Mouse (Mus musculus) B cell, adult 2 months (primary cell): ENCODE data around the gene Acer3.

Experiments
- DNase-seq, 2 experiments: peaks; one replicate each; pipeline ENCODE4 v3.0.0; 2022

The Acer3 gene

DNA sequence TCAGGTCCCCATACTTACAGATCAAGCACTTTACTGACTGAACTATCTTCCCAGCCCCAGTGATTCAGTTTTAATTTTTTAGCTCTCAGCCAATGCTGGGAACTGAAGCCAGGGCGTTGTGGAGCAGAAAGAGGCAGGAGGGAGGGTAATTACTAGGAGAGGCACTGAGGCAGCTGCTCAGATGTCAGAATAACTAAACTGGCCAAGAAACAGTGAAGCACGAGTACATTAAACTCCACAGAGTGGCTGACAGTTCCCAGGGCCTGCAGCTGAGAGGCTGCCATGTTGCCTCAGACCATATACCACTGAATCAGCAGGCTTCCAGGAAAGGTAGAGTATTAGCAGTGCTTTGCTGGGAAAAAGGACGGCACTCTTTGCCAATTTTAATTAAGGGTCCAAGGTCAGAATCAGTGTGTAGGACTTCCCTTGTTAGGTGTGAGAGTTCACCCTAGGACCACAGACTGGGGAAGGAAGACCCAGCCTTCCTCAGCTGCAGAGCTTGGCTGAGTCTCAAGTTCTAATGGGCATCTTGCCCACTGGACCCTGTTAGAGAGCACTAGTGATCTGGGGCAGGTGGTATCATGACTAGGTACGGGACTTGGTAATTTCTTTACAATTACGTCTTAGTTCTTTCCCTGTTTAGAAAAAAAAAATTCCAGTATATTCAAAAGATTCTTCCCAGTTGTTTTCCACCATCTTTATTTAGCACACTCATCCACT is 11.8 kb upstream of the Acer3 start:
- DNase-seq: no peak

- no peak for DNase-seq
Measured at GRCm38 (mm10) chr7:98331932-98332331, 10.9 kb upstream of the Acer3 start.

DNA sequence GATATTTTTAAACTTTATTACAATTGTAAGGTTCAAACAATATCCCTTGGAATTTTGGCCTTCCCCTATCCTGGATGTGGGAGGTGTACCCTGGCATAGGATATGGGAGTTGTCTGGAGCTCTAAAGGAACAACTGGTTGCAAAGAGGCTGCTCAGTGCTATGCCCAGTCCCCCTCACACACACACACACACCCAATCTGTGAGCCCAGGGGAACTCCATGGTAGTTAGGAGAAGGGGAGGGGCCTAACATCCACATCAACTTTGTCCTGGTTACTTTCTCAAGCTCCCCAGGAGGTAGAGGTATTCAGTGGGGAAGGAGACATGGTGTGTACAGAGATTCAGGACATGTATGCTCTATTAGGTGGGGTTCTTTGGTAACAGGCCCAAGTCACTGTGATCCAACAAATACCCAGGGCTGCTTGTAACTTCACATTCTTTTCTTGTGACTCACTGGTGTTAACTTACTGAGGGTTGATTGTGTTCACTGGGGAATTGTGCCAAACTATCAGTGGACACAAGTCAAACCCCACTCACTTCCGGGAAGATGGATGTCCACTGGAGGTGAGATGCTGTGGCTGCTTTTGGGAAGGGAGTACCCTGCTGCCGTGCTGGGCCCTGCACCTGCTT is 9.5 kb upstream of the Acer3 start:
- DNase-seq: no peak

- DNase-seq: no peak
Measured at GRCm38 (mm10) chr7:98329651-98330374, 8.8 kb upstream of the Acer3 start.

DNA sequence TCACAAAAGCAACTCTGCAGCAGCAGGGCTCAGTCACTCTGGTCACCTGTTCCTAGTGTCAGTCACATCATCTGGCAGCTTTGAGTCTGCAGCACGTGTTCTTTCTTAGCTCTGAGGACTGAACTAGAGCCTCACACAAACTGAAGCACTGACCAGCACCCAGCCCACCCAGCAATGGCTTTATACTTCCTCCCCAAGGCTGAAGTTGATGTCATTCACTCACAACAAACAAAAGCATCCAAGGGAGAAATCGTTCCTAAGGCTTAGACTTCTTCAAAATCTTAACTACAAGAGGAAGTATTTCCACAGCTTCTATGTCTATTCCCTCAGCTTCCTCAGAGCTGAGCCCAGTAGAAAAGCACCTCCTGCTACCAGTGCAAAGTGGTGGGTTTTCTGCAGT is 7.3 kb upstream of the Acer3 start:
- no peak for DNase-seq

DNA sequence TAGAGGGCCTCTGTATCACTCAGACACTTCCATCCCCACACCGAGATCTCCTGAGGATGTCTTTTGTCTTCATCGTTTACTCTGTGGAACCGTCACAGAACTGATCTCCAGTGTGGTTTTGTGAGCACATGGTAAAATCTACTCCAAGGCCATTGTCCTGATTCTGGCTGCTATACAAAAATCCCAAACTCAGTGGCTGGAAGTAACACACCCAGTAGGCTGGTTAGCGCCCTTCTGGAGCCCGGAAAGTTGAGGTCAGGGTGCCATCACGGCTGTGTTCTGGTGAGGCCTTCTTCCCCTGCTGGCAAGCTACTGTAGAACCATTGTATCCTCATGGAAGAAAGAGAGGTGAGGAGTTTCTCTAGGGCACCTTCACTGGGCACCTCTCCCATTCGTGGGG is 5.0 kb upstream of the Acer3 start:
- no peak for DNase-seq

- no peak for DNase-seq
Measured at GRCm38 (mm10) chr7:98324228-98324627, 3.2 kb upstream of the Acer3 start.

GRCm38 (mm10) chr7:98323288-98324019 is 2.4 kb upstream of the Acer3 start:
- no peak for DNase-seq

DNA sequence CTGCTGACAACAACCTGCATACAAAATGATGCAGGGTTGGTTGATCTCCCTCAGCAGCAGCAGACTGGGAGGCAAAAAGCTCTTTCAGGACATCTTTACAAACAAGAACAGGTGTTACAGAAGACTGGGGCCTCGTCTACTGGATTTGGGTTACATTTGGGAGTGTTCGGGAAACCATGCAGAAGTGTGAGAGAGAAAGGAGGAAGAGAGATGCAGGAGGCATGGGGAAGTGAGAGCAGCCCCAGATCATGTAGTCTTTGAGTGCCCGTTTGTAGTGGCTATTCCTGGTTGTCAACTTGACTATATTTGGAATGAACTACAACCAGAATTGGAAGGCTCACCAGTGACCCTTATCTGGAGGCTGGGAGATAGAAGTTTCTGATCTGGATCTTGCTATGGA is 1.4 kb upstream of the Acer3 start:
- no peak for DNase-seq

- no peak for DNase-seq
Measured at GRCm38 (mm10) chr7:98320006-98320556, 927 bp downstream of the Acer3 start.

GRCm38 (mm10) chr7:98316568-98316967 is 4.4 kb downstream of the Acer3 start:
- no peak for DNase-seq

- no peak for DNase-seq
Measured at GRCm38 (mm10) chr7:98315087-98315486, 5.9 kb downstream of the Acer3 start.

- DNase-seq: no peak
Measured at GRCm38 (mm10) chr7:98312185-98312920, 8.7 kb downstream of the Acer3 start.

DNA sequence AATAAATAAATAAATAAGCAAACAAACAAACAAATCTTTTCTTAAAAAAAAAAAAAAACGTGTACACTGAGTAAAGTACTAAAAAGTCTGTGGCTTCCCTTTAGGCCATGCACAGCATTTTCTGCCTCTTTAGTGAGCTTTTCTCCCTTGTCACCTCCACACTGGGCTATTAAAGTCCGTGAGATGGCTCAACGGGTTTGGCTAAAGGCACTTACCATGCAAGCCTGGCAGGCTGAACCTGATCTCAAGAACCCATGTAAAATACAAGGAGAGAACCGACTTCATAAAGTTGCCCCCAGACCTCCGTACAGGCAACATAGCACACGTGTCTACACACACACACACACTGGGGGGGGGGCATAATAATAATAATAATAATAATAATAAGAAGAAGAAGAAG is 10.7 kb downstream of the Acer3 start:
- no peak for DNase-seq

GRCm38 (mm10) chr7:98309219-98310030 is 11.6 kb downstream of the Acer3 start:
- peak; percentile 94 to 95 for DNase-seq

DNA sequence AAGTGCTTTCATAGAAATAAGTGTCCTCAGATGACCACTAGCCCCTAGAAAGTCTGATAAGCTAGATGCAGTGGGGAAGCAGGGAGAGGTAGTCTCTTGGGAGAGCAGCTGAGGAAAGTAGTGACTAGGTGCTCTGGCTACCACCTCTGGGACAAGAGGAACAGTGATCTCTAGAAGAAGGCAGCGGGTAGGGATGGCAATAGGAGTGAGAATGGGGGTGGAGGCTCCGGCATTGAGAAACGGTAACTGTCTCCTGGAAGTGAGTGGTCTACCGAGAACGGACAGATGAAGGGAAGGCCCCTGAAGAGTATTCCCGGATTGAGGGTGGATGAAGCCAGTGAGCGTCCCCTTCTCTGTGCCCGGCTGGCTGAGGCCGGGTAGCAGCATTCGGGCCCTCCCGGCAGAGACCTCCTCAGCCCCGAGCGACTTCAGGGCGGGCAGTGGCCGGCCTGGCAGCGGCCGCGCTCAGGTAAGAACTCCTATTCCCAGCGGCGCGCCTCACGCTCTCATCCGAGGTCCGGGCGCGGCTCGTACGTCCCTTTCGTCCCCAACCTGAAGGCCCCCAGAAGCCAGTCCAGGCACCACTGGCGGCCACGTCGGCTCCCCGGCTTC is 12.3 kb downstream of the Acer3 start:
- no peak for DNase-seq

GRCm38 (mm10) chr7:98307921-98308606 is 12.9 kb downstream of the Acer3 start:
- DNase-seq: no peak

GRCm38 (mm10) chr7:98307411-98307810 is 13.6 kb downstream of the Acer3 start:
- DNase-seq: no peak

DNA sequence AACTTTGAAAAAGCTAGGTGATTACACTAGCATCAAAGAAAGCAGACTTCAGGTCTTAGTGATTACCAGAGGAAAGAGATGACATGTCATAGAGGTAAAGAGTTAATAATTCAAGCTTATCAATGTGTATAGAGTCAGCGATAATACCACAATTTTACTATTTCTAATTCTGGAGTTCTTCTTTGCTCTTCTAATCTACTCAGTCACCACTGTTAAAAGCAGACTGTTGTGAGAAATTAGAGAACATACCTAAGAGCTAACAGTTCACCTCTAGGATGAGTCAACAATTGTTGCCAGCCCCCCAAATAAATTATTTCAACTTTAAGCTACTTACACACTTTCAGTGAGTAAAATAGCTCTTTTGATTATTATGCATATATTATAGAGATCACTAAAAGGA is 28.1 kb downstream of the Acer3 start:
- no peak for DNase-seq

DNA sequence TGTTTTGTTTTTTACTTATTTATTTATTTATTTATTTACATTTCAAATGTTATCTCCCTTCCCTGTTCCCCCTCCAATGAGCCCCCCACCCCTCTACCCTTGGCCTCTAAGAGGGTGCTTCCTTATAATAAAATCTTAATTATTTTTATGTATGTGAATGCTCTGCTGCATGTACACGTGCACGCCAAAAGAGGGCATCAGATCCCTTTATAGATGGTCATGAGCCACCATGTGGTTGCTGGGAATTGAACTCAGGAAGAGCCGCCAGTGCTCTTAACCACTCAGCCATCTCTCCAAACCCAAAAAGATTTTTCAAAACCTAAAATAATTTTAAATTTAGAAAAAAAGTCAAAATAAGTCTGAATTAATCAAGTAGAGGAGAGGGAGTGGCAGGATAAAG is 31.4 kb downstream of the Acer3 start:
- DNase-seq: peak; percentile 32
